ENCODE assay signal across 8 mouse cellular contexts in the genomic region with DNA sequence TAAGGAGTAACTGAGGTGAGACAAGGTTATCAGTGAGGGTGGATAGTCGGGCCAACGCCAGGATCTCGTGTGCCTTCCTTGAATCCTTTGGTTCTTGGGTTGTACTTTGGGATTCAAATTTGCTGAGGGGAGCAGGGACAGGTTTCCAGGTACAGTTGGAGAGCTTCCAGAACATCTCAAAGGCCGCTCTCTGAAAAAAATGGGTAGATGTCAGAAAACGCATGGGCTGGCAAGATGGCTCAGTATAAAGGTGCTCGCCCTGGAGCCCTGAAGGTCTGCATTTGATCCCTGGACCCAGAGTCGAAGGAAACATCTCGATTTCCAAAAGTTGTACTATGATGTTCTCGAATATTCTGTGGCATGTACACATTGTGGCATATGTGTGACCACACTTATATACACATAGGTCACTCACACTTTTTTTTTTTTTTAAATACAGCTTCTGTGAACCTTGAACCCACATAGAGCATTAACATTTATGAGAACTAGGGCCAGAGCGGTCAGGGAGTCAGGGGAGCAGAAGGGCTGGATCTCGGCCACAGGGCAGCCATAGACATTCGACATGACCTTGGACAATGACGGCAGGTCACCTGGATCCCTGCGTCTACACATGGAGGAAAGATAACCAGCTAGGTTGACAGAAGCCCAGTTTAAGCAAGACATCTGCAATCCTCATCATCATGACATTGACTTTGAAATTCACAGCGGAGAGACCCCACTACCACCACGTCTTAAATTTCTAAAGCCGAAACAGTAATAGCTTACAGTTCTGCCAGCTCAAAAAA. TPM values are rescaled to one million over a fixed set of nuclear protein-coding genes. Genes with fewer than 3 reads are reported as not detected.
A peak's percentile ranks its signal among the peaks of the same experiment; 100 is the strongest.
DNase-seq lines count a peak whose midpoint lies in the region; ATAC-seq lines count a peak whose summit lies in the region.

No protein-coding gene starts in this region.

- H3K27me3 ChIP-seq in embryonic facial prominence, embryonic 13.5 days: no peaks in the 10 kb centered on the region
- peaks cover 6% of the 10 kb centered on the region for H3K27me3 ChIP-seq in forebrain, embryonic 14.5 days (replicated peaks; ENCODE audit: control insufficient read depth, insufficient read depth, low read length)
- no peaks in the 10 kb centered on the region for H3K27me3 ChIP-seq in intestine, embryonic 16.5 days (replicated peaks; ENCODE audit: control insufficient read depth, insufficient read depth, low read length)
- no peaks in the 10 kb centered on the region for H3K27me3 ChIP-seq in midbrain, embryonic 11.5 days (ENCODE audit: control insufficient read depth, insufficient read depth, low read length)

- 0 out of 2 replicates have a peak overlapping the region, but pooled peaks have one; percentile 23 for H3K4me3 ChIP-seq in embryonic facial prominence, embryonic 13.5 days
- H3K4me3 ChIP-seq in forebrain, embryonic 14.5 days (ENCODE audit: low read depth, low read length): no peak overlapping the region
- no peak overlapping the region for H3K4me3 ChIP-seq in intestine, embryonic 16.5 days (ENCODE audit: low read length)
- no peak overlapping the region for H3K4me3 ChIP-seq in midbrain, embryonic 11.5 days (ENCODE audit: low read depth, low read length)

- H3K36me3 ChIP-seq in embryonic facial prominence, embryonic 13.5 days: no peaks in the 10 kb centered on the region
- H3K36me3 ChIP-seq in forebrain, embryonic 14.5 days (ENCODE audit: control insufficient read depth, insufficient read depth, low read length): no peaks in the 10 kb centered on the region
- H3K36me3 ChIP-seq in intestine, embryonic 16.5 days (ENCODE audit: control insufficient read depth, insufficient read depth, low read length): no peaks in the 10 kb centered on the region
- no peaks in the 10 kb centered on the region for H3K36me3 ChIP-seq in midbrain, embryonic 11.5 days (ENCODE audit: control insufficient read depth, insufficient read depth, low read length)

- peak overlapping the region; percentile 99 for H3K27ac ChIP-seq in embryonic facial prominence, embryonic 13.5 days
- H3K27ac ChIP-seq in forebrain, embryonic 14.5 days (ENCODE audit: low read depth, low read length): peak overlapping the region; percentile 52; the same call in 1 of the 2 replicates
- peak overlapping the region; percentile 95 for H3K27ac ChIP-seq in intestine, embryonic 16.5 days (ENCODE audit: low read length)
- peak overlapping the region; percentile 84 for H3K27ac ChIP-seq in midbrain, embryonic 11.5 days (ENCODE audit: low read depth, low read length)

- DNase-seq in forebrain, embryonic 14.5 days (ENCODE audit: low spot score): no peak
- peak; percentile 90 for DNase-seq in midbrain, embryonic 11.5 days (ENCODE audit: low spot score, missing footprints)
- no peak for DNase-seq in frontal cortex, postnatal 10 days (ENCODE audit: low spot score in 2 of 2)
- no peak for DNase-seq in right cerebral cortex, postnatal 4 days
- DNase-seq in adrenal gland, postnatal 36 days: no peak

- WGBS in embryonic facial prominence, embryonic 13.5 days: 44% methylated on average over 17 of the region's 17 CpGs
- 61% methylated on average over 17 of the region's 17 CpGs for WGBS in forebrain, embryonic 14.5 days
- 57% methylated on average over 17 of the region's 17 CpGs for WGBS in intestine, embryonic 16.5 days
- 50% methylated on average over 17 of the region's 17 CpGs for WGBS in midbrain, embryonic 11.5 days

- no peaks in the 10 kb centered on the region for H3K9me3 ChIP-seq in embryonic facial prominence, embryonic 13.5 days
- H3K9me3 ChIP-seq in forebrain, embryonic 14.5 days (replicated peaks; ENCODE audit: control insufficient read depth, low read length): no peaks in the 10 kb centered on the region
- H3K9me3 ChIP-seq in intestine, embryonic 16.5 days (ENCODE audit: control insufficient read depth, low read length): no peaks in the 10 kb centered on the region
- no peaks in the 10 kb centered on the region for H3K9me3 ChIP-seq in midbrain, embryonic 11.5 days (ENCODE audit: control insufficient read depth, low read length)

- H3K4me1 ChIP-seq in embryonic facial prominence, embryonic 13.5 days: peaks cover 75% of the 10 kb centered on the region
- peaks cover 38% of the 10 kb centered on the region for H3K4me1 ChIP-seq in forebrain, embryonic 14.5 days (ENCODE audit: control insufficient read depth, insufficient read depth, low read length)
- H3K4me1 ChIP-seq in intestine, embryonic 16.5 days (ENCODE audit: control insufficient read depth, insufficient read depth, low read length): peaks cover 52% of the 10 kb centered on the region
- peaks cover 56% of the 10 kb centered on the region for H3K4me1 ChIP-seq in midbrain, embryonic 11.5 days (ENCODE audit: control insufficient read depth, insufficient read depth, low read length)

- ATAC-seq in embryonic facial prominence, embryonic 13.5 days (ENCODE audit: insufficient number of reproducible peaks, insufficient read depth, low FRiP score, low TSS enrichment, low read depth): no peak
- ATAC-seq in forebrain, embryonic 14.5 days: no peak
- no peak for ATAC-seq in intestine, embryonic 16.5 days
- no peak for ATAC-seq in midbrain, embryonic 11.5 days (ENCODE audit: low FRiP score)
- ATAC-seq in erythroid progenitor cell, adult 5-6 weeks (replicated peaks; ENCODE audit: low FRiP score, poor library complexity, severe bottlenecking): no peak

- H3K9ac ChIP-seq in embryonic facial prominence, embryonic 13.5 days: peak overlapping the region; percentile 53; the same call in 1 of the 2 replicates
- H3K9ac ChIP-seq in forebrain, embryonic 14.5 days (ENCODE audit: low read length): no peak overlapping the region
- H3K9ac ChIP-seq in intestine, embryonic 16.5 days (ENCODE audit: low read depth, low read length): 0 out of 2 replicates have a peak overlapping the region, but pooled peaks have one; percentile 3
- no peak overlapping the region for H3K9ac ChIP-seq in midbrain, embryonic 11.5 days (ENCODE audit: low read length)

- peak overlapping the region; percentile 78 for H3K4me2 ChIP-seq in embryonic facial prominence, embryonic 13.5 days
- H3K4me2 ChIP-seq in forebrain, embryonic 14.5 days (ENCODE audit: low read length): peak overlapping the region; percentile 53; the same call in 1 of the 2 replicates
- H3K4me2 ChIP-seq in intestine, embryonic 16.5 days (ENCODE audit: low read depth, low read length): peak overlapping the region; percentile 52; the same call in 1 of the 2 replicates
- peak overlapping the region; percentile 32; the same call in 1 of the 2 replicates for H3K4me2 ChIP-seq in midbrain, embryonic 11.5 days

RNA-seq across cellular contexts. Expression of gene Id3, which starts 3.8 kb away (rescaled TPM):
- 540 and 613 TPM in 2 replicates for polyA plus RNA-seq in embryonic facial prominence, embryonic 13.5 days (2015; fragmentation: Nextera tagmentation; extraction: Ambion mirVana)
- polyA plus RNA-seq in forebrain, embryonic 14.5 days (2014; fragmentation: Nextera tagmentation; extraction: Ambion mirVana): 117 and 118 TPM in 2 replicates
- polyA plus RNA-seq in intestine, embryonic 16.5 days (2015; fragmentation: Nextera tagmentation; extraction: Ambion mirVana): 232 and 245 TPM in 2 replicates
- polyA plus RNA-seq in midbrain, embryonic 11.5 days (2014; fragmentation: Nextera tagmentation; extraction: Ambion mirVana): 500 and 543 TPM in 2 replicates
- total RNA-seq in adrenal gland, postnatal 36 days (2021): 10 to 100 TPM; 60.0 to 74.0 TPM
- 14.7 TPM in 1 of 2 replicates, not detected in the other for total RNA-seq in erythroid progenitor cell, adult 5-6 weeks (2015; ENCODE audit: low replicate concordance)
- 2.7 TPM in 1 of 2 replicates, not detected in the other for total RNA-seq in erythroid progenitor cell, adult 5-6 weeks (2017; ENCODE audit: low replicate concordance)

RNA-seq across cellular contexts. Expression of gene E2f2, which starts 32.7 kb away (rescaled TPM):
- polyA plus RNA-seq in embryonic facial prominence, embryonic 13.5 days (2015; fragmentation: Nextera tagmentation; extraction: Ambion mirVana): 6.4 and 7.1 TPM in 2 replicates
- polyA plus RNA-seq in forebrain, embryonic 14.5 days (2014; fragmentation: Nextera tagmentation; extraction: Ambion mirVana): 4.5 and 5.5 TPM in 2 replicates
- polyA plus RNA-seq in intestine, embryonic 16.5 days (2015; fragmentation: Nextera tagmentation; extraction: Ambion mirVana): 7.5 and 9.3 TPM in 2 replicates
- polyA plus RNA-seq in midbrain, embryonic 11.5 days (2014; fragmentation: Nextera tagmentation; extraction: Ambion mirVana): 6.8 and 8.0 TPM in 2 replicates
- total RNA-seq in adrenal gland, postnatal 36 days (2021): 1 to 10 TPM; 2.1 to 2.3 TPM
- 276 and 287 TPM in 2 replicates for total RNA-seq in erythroid progenitor cell, adult 5-6 weeks (2015; ENCODE audit: low replicate concordance)
- total RNA-seq in erythroid progenitor cell, adult 5-6 weeks (2017; ENCODE audit: low replicate concordance): 288 and 298 TPM in 2 replicates

Comparison
In these comparisons a context has a peak if more than half of its experiments do, and no peak if none do; other contexts are left out.
1. H3K9ac ChIP-seq: peak in embryonic facial prominence, embryonic 13.5 days (single experiment) and intestine, embryonic 16.5 days (single experiment); none in forebrain, embryonic 14.5 days (single experiment) and midbrain, embryonic 11.5 days (single experiment).
2. Peak in every context shown above with its lines, with median percentiles within 50 percentile points of each other: H3K27ac ChIP-seq and H3K4me2 ChIP-seq.